Mouse (Mus musculus) stomach, embryonic 16.5 days (tissue): ENCODE results near the gene Tarbp2. TPM values are rescaled to one million over a fixed set of nuclear protein-coding genes. Genes with fewer than 3 reads are reported as not detected.

Source experiments
- polyA plus RNA-seq: library from polyadenylated mRNA; unstranded; fragments of >200 nt; fragmentation: Nextera tagmentation; extraction: Ambion mirVana; gene quantifications from 2 replicates; pipeline ENCODE4 v1.2.1, GENCODE M21; 2015

Tarbp2 gene
- polyA plus RNA-seq, 1 experiment from 2014 or later, result 87.0 TPM

Other genes starting within 250 kb of the Tarbp2 start
- 0.16 and 0.28 TPM in 2 replicates for gene Gm9918, start 247.6 kb upstream of the Tarbp2 start, polyA plus RNA-seq
- gene Mfsd5, start 238.7 kb upstream of the Tarbp2 start, polyA plus RNA-seq, result 71.5 and 83.5 TPM in 2 replicates
- gene Espl1, start 221.9 kb upstream of the Tarbp2 start, polyA plus RNA-seq, result 17.9 and 21.9 TPM in 2 replicates
- 305 and 321 TPM in 2 replicates for gene Pfdn5, start 192.1 kb upstream of the Tarbp2 start, polyA plus RNA-seq
- 80.7 and 81.8 TPM in 2 replicates for gene Myg1, start 186.5 kb upstream of the Tarbp2 start, polyA plus RNA-seq
- 55.4 and 57.0 TPM in 2 replicates for gene Aaas, start 167.4 kb upstream of the Tarbp2 start, polyA plus RNA-seq
- 1.3 TPM in 2 replicates for gene Sp7, start 151.0 kb upstream of the Tarbp2 start, polyA plus RNA-seq
- 9.5 and 10.3 TPM in 2 replicates for gene Sp1, start 112.0 kb upstream of the Tarbp2 start, polyA plus RNA-seq
- 0.68 and 2.5 TPM in 2 replicates for gene Amhr2, start 72.8 kb upstream of the Tarbp2 start, polyA plus RNA-seq
- gene Prr13, start 59.2 kb upstream of the Tarbp2 start, polyA plus RNA-seq, result 131 and 157 TPM in 2 replicates
- gene Pcbp2, start 47.7 kb upstream of the Tarbp2 start, polyA plus RNA-seq, result 166 TPM in 2 replicates
- gene Gm10337, start 14.5 kb upstream of the Tarbp2 start, polyA plus RNA-seq, result not detected in 2 replicates
- gene Map3k12, start 1.1 kb upstream of the Tarbp2 start, polyA plus RNA-seq, result 14.3 and 15.1 TPM in 2 replicates
- 2.0 and 3.6 TPM in 2 replicates for gene Npff, start 6.8 kb downstream of the Tarbp2 start, polyA plus RNA-seq
- gene Gm28047, start 106.9 kb downstream of the Tarbp2 start, polyA plus RNA-seq, result not detected in 2 replicates
- gene Atf7, start 107.3 kb downstream of the Tarbp2 start, polyA plus RNA-seq, result 40.6 and 40.8 TPM in 2 replicates
- 53.3 and 54.2 TPM in 2 replicates for gene Atp5g2, start 154.2 kb downstream of the Tarbp2 start, polyA plus RNA-seq
- gene Calcoco1, start 204.0 kb downstream of the Tarbp2 start, polyA plus RNA-seq, result 36.8 and 37.7 TPM in 2 replicates